Mouse (Mus musculus) hindbrain, embryonic 11.5 days (tissue): ENCODE results near the gene Myo1d. TPM values are rescaled to one million over a fixed set of nuclear protein-coding genes. Genes with fewer than 3 reads are reported as not detected.

Source experiments
- ATAC-seq: fragments of 200-750 bp; cut with Nextera tagmentation; 2 replicates; pipeline ENCODE4 v1.8.0; 2017; ENCODE audit warnings: mild to moderate bottlenecking, moderate TSS enrichment, moderate library complexity; ENCODE audit not compliant: low FRiP score
- DNase-seq: peaks from one replicate; pipeline ENCODE4 v3.0.0-alpha.2; 2015; ENCODE audit warnings: low spot score
- H3K27ac ChIP-seq: fragments of 300-500 bp; sonication (generic); 2 replicates; pipeline ENCODE4 v1.5.1; 2014; ENCODE audit warnings: mild to moderate bottlenecking, low read depth, low read length
- H3K27me3 ChIP-seq: fragments of 300-500 bp; sonication (generic); 2 replicates; pipeline ENCODE4 v1.6.1; 2014; ENCODE audit warnings: mild to moderate bottlenecking, low read length, moderate library complexity, mixed read lengths; ENCODE audit not compliant: control insufficient read depth, insufficient read depth
- H3K36me3 ChIP-seq: fragments of 300-500 bp; sonication (generic); 2 replicates; pipeline ENCODE4 v1.6.1; 2014; ENCODE audit warnings: mild to moderate bottlenecking, low read length, moderate library complexity, mixed read lengths; ENCODE audit not compliant: control insufficient read depth, insufficient read depth
- H3K4me1 ChIP-seq: fragments of 300-500 bp; sonication (generic); replicated peaks from 2 replicates; pipeline ENCODE4 v1.6.1; 2014; ENCODE audit warnings: low read length, mixed read lengths; ENCODE audit not compliant: control insufficient read depth, insufficient read depth
- H3K4me2 ChIP-seq: fragments of 300-500 bp; sonication (generic); replicated peaks from 2 replicates; pipeline ENCODE4 v1.6.1; 2014; ENCODE audit warnings: mild to moderate bottlenecking, low read depth, low read length
- H3K4me3 ChIP-seq: fragments of 300-500 bp; sonication (generic); 2 replicates; pipeline ENCODE4 v1.5.1; 2014; ENCODE audit warnings: low read depth, low read length
- H3K9ac ChIP-seq: fragments of 300-500 bp; sonication (generic); 2 replicates; pipeline ENCODE4 v1.6.1; 2014; ENCODE audit warnings: low read depth, low read length
- H3K9me3 ChIP-seq: fragments of 300-500 bp; sonication (generic); 2 replicates; pipeline ENCODE4 v1.6.1; 2016; ENCODE audit warnings: low read length; ENCODE audit not compliant: control insufficient read depth
- WGBS: fragments of 180-500 bp; shearing (Covaris S2); extraction: QIAGEN DNeasy Blood & Tissue Kit; methylation state at CpG from one replicate; pipeline ENCODE4 v1.1.7; 2014; 5-methylcytosine and 5-hydroxymethylcytosine counted together
- polyA plus RNA-seq: library from polyadenylated mRNA; unstranded; fragments of >200 nt; fragmentation: Nextera tagmentation; extraction: Ambion mirVana; gene quantifications from 2 replicates; pipeline ENCODE4 v1.2.1, GENCODE M21; 2014

Myo1d gene
- polyA plus RNA-seq, 1 experiment from 2014 or later = 3.6 TPM

- Histone ChIP-seq H3K9ac (no peak overlapping the region), H3K4me2 (no peak overlapping the region), H3K27ac (no peak overlapping the region), H3K9me3 (no peaks in the 10 kb centered on the region), H3K36me3 (no peaks in the 10 kb centered on the region), H3K4me1 (no peaks in the 10 kb centered on the region; the same call in 1 of the 2 replicates), H3K27me3 (no peaks in the 10 kb centered on the region), H3K4me3 (no peak overlapping the region)
- DNase-seq = no peak
- no peak for ATAC-seq
- WGBS = 86% methylated on average over 9 of the region's 9 CpGs
Observed at GRCm38 (mm10) chr11:80723406-80724047, 56.3 kb downstream of the Myo1d start.

GRCm38 (mm10) chr11:80719014-80719413, 60.8 kb downstream of the Myo1d start:
- Histone ChIP-seq H3K27me3 (no peaks in the 10 kb centered on the region), H3K9me3 (no peaks in the 10 kb centered on the region), H3K4me3 (no peak overlapping the region), H3K4me2 (no peak overlapping the region), H3K4me1 (no peaks in the 10 kb centered on the region), H3K9ac (no peak overlapping the region), H3K27ac (no peak overlapping the region), H3K36me3 (no peaks in the 10 kb centered on the region)
- DNase-seq = no peak
- 67% methylated on average over 1 of the region's 1 CpGs for WGBS
- ATAC-seq = no peak

GRCm38 (mm10) chr11:80718036-80718435, 61.8 kb downstream of the Myo1d start:
- H3K4me2 ChIP-seq = no peak overlapping the region
- no peaks in the 10 kb centered on the region for H3K9me3 ChIP-seq

GRCm38 (mm10) chr11:80715115-80715514, 64.7 kb downstream of the Myo1d start:
- H3K36me3 ChIP-seq = no peaks in the 10 kb centered on the region
- H3K27me3 ChIP-seq = no peaks in the 10 kb centered on the region
- ATAC-seq = no peak
- no peak overlapping the region for H3K9ac ChIP-seq
- no peak overlapping the region for H3K4me2 ChIP-seq
- no peak overlapping the region for H3K27ac ChIP-seq
- DNase-seq = no peak
- WGBS = 76% methylated on average over 2 of the region's 2 CpGs
- no peak overlapping the region for H3K4me3 ChIP-seq
- H3K4me1 ChIP-seq = no peaks in the 10 kb centered on the region
- no peaks in the 10 kb centered on the region for H3K9me3 ChIP-seq

More at GRCm38 (mm10) chr11:80718036-80718435, 61.8 kb downstream of the Myo1d start:
- Histone ChIP-seq H3K27me3 (no peaks in the 10 kb centered on the region), H3K36me3 (no peaks in the 10 kb centered on the region), H3K9ac (no peak overlapping the region), H3K27ac (no peak overlapping the region), H3K4me3 (no peak overlapping the region), H3K4me1 (no peaks in the 10 kb centered on the region)
- DNase-seq (no peak), ATAC-seq (no peak)

- H3K9ac ChIP-seq = no peak overlapping the region
- H3K36me3 ChIP-seq = no peaks in the 10 kb centered on the region
- H3K4me2 ChIP-seq = no peak overlapping the region
- no peaks in the 10 kb centered on the region for H3K4me1 ChIP-seq
- WGBS = 80% methylated on average over 1 of the region's 1 CpGs
- no peak for DNase-seq
- no peak overlapping the region for H3K4me3 ChIP-seq
- H3K27me3 ChIP-seq = no peaks in the 10 kb centered on the region
- no peak overlapping the region for H3K27ac ChIP-seq
- no peak for ATAC-seq
- no peaks in the 10 kb centered on the region for H3K9me3 ChIP-seq
Observed at GRCm38 (mm10) chr11:80713705-80714104, 66.1 kb downstream of the Myo1d start.

- Histone ChIP-seq H3K9ac (no peak overlapping the region), H3K9me3 (no peaks in the 10 kb centered on the region), H3K27me3 (no peaks in the 10 kb centered on the region), H3K36me3 (no peaks in the 10 kb centered on the region), H3K4me1 (no peaks in the 10 kb centered on the region), H3K27ac (no peak overlapping the region), H3K4me2 (no peak overlapping the region), H3K4me3 (no peak overlapping the region)
- 77% methylated on average over 3 of the region's 3 CpGs for whole genome bisulfite sequencing
- DNase-seq (no peak), ATAC-seq (no peak)
Observed at GRCm38 (mm10) chr11:80712201-80712600, 67.6 kb downstream of the Myo1d start.

GRCm38 (mm10) chr11:80711336-80711735, 68.5 kb downstream of the Myo1d start:
- H3K9ac ChIP-seq = no peak overlapping the region
- no peak overlapping the region for H3K27ac ChIP-seq
- H3K9me3 ChIP-seq = no peaks in the 10 kb centered on the region
- no peak overlapping the region for H3K4me3 ChIP-seq
- no peak overlapping the region for H3K4me2 ChIP-seq
- H3K36me3 ChIP-seq = no peaks in the 10 kb centered on the region
- 76% methylated on average over 6 of the region's 6 CpGs for WGBS
- no peaks in the 10 kb centered on the region for H3K4me1 ChIP-seq
- DNase-seq = no peak
- no peak for ATAC-seq
- H3K27me3 ChIP-seq = no peaks in the 10 kb centered on the region

GRCm38 (mm10) chr11:80700611-80701010, 79.2 kb downstream of the Myo1d start:
- H3K36me3 ChIP-seq = no peaks in the 10 kb centered on the region
- H3K4me2 ChIP-seq = no peak overlapping the region
- no peak overlapping the region for H3K27ac ChIP-seq
- H3K27me3 ChIP-seq = no peaks in the 10 kb centered on the region
- H3K4me1 ChIP-seq = no peaks in the 10 kb centered on the region
- WGBS = 80% methylated on average over 4 of the region's 4 CpGs
- H3K4me3 ChIP-seq = no peak overlapping the region
- no peaks in the 10 kb centered on the region for H3K9me3 ChIP-seq
- DNase-seq = no peak
- no peak overlapping the region for H3K9ac ChIP-seq
- no peak for ATAC-seq

DNA sequence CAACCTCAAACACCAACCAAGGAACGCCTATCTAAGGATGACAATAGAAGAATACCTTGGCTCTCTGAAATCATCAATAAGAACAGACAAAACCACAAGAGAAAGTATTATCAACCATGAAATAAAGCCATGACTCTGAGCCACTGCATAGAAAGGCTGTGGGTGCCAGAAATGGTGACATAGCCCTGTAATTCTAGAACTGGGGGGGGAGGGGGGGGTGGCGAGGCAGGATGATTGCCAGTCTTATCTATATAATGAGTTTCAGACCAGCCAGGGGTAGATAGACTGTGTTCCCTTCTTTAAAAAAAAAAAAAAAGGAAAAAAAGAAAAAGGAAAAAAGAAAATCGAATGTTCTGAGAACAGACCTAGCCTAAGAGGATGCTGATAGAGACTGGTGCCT, 81.1 kb downstream of the Myo1d start:
- ATAC-seq = no peak

More for the DNA sequence above, 81.1 kb downstream of the Myo1d start:
- no peaks in the 10 kb centered on the region for H3K36me3 ChIP-seq
- no peak overlapping the region for H3K27ac ChIP-seq
- no peaks in the 10 kb centered on the region for H3K27me3 ChIP-seq
- no peak overlapping the region for H3K4me3 ChIP-seq
- no peaks in the 10 kb centered on the region for H3K9me3 ChIP-seq
- DNase-seq = no peak
- H3K4me2 ChIP-seq = no peak overlapping the region
- no peaks in the 10 kb centered on the region for H3K4me1 ChIP-seq
- H3K9ac ChIP-seq = no peak overlapping the region
- 73% methylated on average over 3 of the region's 3 CpGs for WGBS
